Mouse (Mus musculus) CH12.LX (cell line): ENCODE data around the gene Hsd3b7. TPM values are rescaled to one million over a fixed set of nuclear protein-coding genes. Genes with fewer than 3 reads are reported as not detected.

ENCODE experiments used
- DNase-seq: peaks from one replicate; pipeline ENCODE4 v3.0.0-alpha.2; 2013; ENCODE audit errors: extremely low read depth
- H3K27ac ChIP-seq: 2 replicates; pipeline ENCODE4 v1.5.1; 2012; ENCODE audit warnings: low read depth, mild to moderate bottlenecking, control low read depth, moderate library complexity; ENCODE audit not compliant: insufficient read depth
- H3K27me3 ChIP-seq: replicated peaks from 2 replicates; pipeline ENCODE3; 2012; ENCODE audit warnings: inconsistent platforms
- H3K36me3 ChIP-seq, 2 experiments: replicated peaks in 1 of 2; 2 replicates each; pipeline versions ENCODE3 to v1.6.1; 2012; ENCODE audit warnings: inconsistent platforms in 1 of 2, low read length in 1 of 2, mild to moderate bottlenecking in 1 of 2, mixed read lengths in 1 of 2, moderate library complexity in 1 of 2; ENCODE audit not compliant: control insufficient read depth in 1 of 2, insufficient read depth in 1 of 2
- H3K4me1 ChIP-seq, 2 experiments: 2 replicates each; pipeline ENCODE4 v1.6.1; 2012; ENCODE audit warnings: inconsistent platforms in 1 of 2, moderate library complexity in 1 of 2; ENCODE audit not compliant: insufficient read depth in 2 of 2, control insufficient read depth in 1 of 2
- H3K4me2 ChIP-seq: 2 replicates; pipeline ENCODE4 v1.6.1; 2012; ENCODE audit warnings: low read depth, mild to moderate bottlenecking, control low read depth; ENCODE audit not compliant: poor library complexity, insufficient read depth, severe bottlenecking
- H3K4me3 ChIP-seq, 3 experiments: fragments of 150-350 bp in 1 of 3; sonication (generic) in 1 of 3; replicated peaks in 1 of 3; 2 replicates each; pipeline versions ENCODE3 to v1.5.1; 2011 to 2012; ENCODE audit warnings: low read depth in 2 of 3, low read length in 2 of 3, mild to moderate bottlenecking in 2 of 3, moderate library complexity in 2 of 3, control low read depth in 1 of 3, improper control_type of control experiment in 1 of 3, inconsistent platforms in 1 of 3, mixed read lengths in 1 of 3; ENCODE audit not compliant: poor library complexity in 1 of 3
- H3K79me2 ChIP-seq: replicated peaks from 2 replicates; pipeline ENCODE4 v1.6.1; 2012; ENCODE audit warnings: mild to moderate bottlenecking, moderate library complexity; ENCODE audit not compliant: control insufficient read depth, poor library complexity, insufficient read depth, severe bottlenecking; ENCODE audit errors: extremely low read depth
- H3K9ac ChIP-seq: 2 replicates; pipeline ENCODE4 v1.6.1; 2012; ENCODE audit warnings: low read depth, mild to moderate bottlenecking, control low read depth, moderate library complexity; ENCODE audit not compliant: insufficient read depth
- H3K9me3 ChIP-seq: replicated peaks from 2 replicates; pipeline ENCODE3; 2012; ENCODE audit warnings: low read length, inconsistent platforms, mixed read lengths
- CHD1 ChIP-seq: IDR thresholded peaks from 2 replicates; pipeline ENCODE4 v1.6.1; 2012; ENCODE audit warnings: low read depth, low read length, improper control_type of control experiment, inconsistent platforms
- CHD2 ChIP-seq: IDR thresholded peaks from 2 replicates; pipeline ENCODE4 v1.6.1; 2011; ENCODE audit warnings: low read length, improper control_type of control experiment
- CTCF ChIP-seq, 2 experiments: IDR thresholded peaks in 1 of 2; conservative IDR thresholded peaks in 1 of 2; 2 replicates each; pipeline ENCODE4 v1.5.1; 2011 to 2012; ENCODE audit warnings: low read depth in 2 of 2, low read length in 2 of 2, improper control_type of control experiment in 1 of 2, inconsistent platforms in 1 of 2, mild to moderate bottlenecking in 1 of 2, moderate library complexity in 1 of 2
- E2F4 ChIP-seq: IDR thresholded peaks from 2 replicates; pipeline ENCODE4 v1.6.1; 2011; ENCODE audit warnings: low read depth, low read length, improper control_type of control experiment; ENCODE audit not compliant: insufficient replicate concordance
- ETS1 ChIP-seq: conservative IDR thresholded peaks from 2 replicates; pipeline ENCODE4 v1.6.1; 2012; ENCODE audit warnings: low read depth, mild to moderate bottlenecking, inconsistent platforms, low read length, improper control_type of control experiment, moderate library complexity
- GABPA ChIP-seq: IDR thresholded peaks from 2 replicates; pipeline ENCODE4 v1.6.1; 2012; ENCODE audit warnings: low read depth, low read length, improper control_type of control experiment, inconsistent platforms; ENCODE audit not compliant: insufficient replicate concordance
- JUN ChIP-seq: IDR thresholded peaks from 2 replicates; pipeline ENCODE4 v1.6.1; 2011; ENCODE audit warnings: low read depth, mild to moderate bottlenecking, low read length, improper control_type of control experiment, moderate library complexity; ENCODE audit not compliant: insufficient read depth
- MAZ ChIP-seq: IDR thresholded peaks from 2 replicates; pipeline ENCODE4 v1.6.1; 2012; ENCODE audit warnings: low read depth, mild to moderate bottlenecking, inconsistent platforms, low read length, improper control_type of control experiment, moderate library complexity
- POLR2AphosphoS2 ChIP-seq: IDR thresholded peaks from 2 replicates; pipeline ENCODE4 v1.6.1; 2011; ENCODE audit warnings: low read depth, low read length, improper control_type of control experiment
- RAD21 ChIP-seq: IDR thresholded peaks from 2 replicates; pipeline ENCODE4 v1.6.1; 2011; ENCODE audit warnings: low read depth, mild to moderate bottlenecking, low read length, improper control_type of control experiment, moderate library complexity
- TCF12 ChIP-seq: IDR thresholded peaks from 2 replicates; pipeline ENCODE4 v1.6.1; 2014; ENCODE audit warnings: low read depth, mild to moderate bottlenecking, inconsistent platforms, low read length, improper control_type of control experiment
- USF1 ChIP-seq: IDR thresholded peaks from 2 replicates; pipeline ENCODE4 v1.6.1; 2014; ENCODE audit warnings: low read depth, mild to moderate bottlenecking, inconsistent platforms, low read length, improper control_type of control experiment
- ZKSCAN1 ChIP-seq: IDR thresholded peaks from 2 replicates; pipeline ENCODE4 v1.6.1; 2012; ENCODE audit warnings: low read depth, inconsistent platforms, low read length, improper control_type of control experiment, borderline replicate concordance
- ZNF384 ChIP-seq: IDR thresholded peaks from 2 replicates; pipeline ENCODE4 v1.6.1; 2012; ENCODE audit warnings: low read depth, low read length, improper control_type of control experiment, inconsistent platforms
- dilution Hi-C: fragments of 300-500 bp; cut with MboI; formaldehyde crosslinking; loops from 2 replicates; pipeline ENCODE4 v1.14.3; 2020; ENCODE audit warnings: low sequenced_read_pairs; ENCODE audit not compliant: extremely low pct_unique_long_range_greater_than_20kb, extremely low pct_ligation_motif_present
- in situ Hi-C: fragments of 300-500 bp; cut with MboI; formaldehyde crosslinking; loops from 3 replicates; pipeline ENCODE4 v1.14.3; 2019; ENCODE audit warnings: low sequenced_read_pairs, low pct_ligation_motif_present, low pct_unique_long_range_greater_than_20kb, mixed read lengths
- polyA plus RNA-seq: library from polyadenylated mRNA; unstranded; fragments of >175 nt; gene quantifications from 2 replicates; pipeline ENCODE4 v1.2.1, GENCODE M21; 2012; ENCODE audit warnings: low read depth; ENCODE audit not compliant: insufficient read length
- total RNA-seq, 2 experiments: library from RNA; depleted of rRNA; stranded (reverse); fragments of 300-350 nt in 1 of 2; fragments of >200 nt in 1 of 2; gene quantifications; 2 replicates each; pipeline ENCODE4 v1.2.3; 2012 to 2014

Gene Hsd3b7
- total and polyA plus RNA-seq, 3 experiments, result 0.99 to 6.8 (median 4.2) TPM

DNA sequence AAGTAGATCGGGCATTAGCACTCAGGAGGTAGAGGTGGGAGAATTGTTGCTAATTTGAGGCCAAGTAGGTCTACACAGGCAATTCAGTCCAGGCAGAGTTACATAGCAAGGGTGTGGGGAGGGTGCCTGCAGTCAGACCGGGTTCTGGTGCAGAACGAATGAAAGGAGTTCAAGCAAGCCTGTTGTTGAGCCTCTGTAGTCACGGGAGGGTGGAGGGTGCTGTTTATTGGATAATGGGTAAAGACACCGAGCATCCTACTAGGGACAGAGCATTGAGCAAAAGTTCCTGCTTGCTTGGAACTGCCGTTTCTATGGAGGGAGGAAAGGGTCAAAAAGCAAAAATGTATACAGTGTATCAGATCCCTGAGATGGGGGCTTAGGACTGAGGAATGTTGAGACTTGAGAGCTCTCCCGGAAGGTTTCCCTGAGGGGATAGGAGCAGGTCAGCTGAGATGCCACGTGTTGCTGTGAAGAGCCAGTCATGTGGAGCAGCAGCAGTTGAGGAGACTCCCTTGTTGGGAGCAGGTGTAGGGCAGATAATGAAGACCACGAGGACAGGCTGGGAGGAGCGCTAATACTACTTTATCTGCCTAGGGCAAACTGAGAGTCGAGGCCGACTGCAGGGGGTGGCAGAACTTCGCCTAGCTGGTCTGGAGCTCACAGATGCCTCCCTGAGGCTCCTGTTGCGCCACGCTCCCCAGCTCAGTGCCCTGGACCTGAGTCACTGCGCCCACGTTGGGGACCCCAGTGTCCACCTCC, 33.4 kb upstream of the Hsd3b7 start:
- dilution Hi-C loops, result no loop called here
- no peak for DNase-seq
- H3K36me3 ChIP-seq, result peaks cover 31 to 55% of the 10 kb centered on the region in 2 experiments
- H3K4me2 ChIP-seq, result no peak overlapping the region
- H3K9ac ChIP-seq, result no peak overlapping the region
- peaks cover 14% of the 10 kb centered on the region for H3K79me2 ChIP-seq
- H3K4me1 ChIP-seq, result peaks cover 0 to 49% of the 10 kb centered on the region in 2 experiments; a peak in 3 of 4 replicates
- no peaks in the 10 kb centered on the region for H3K27me3 ChIP-seq
- no peaks in the 10 kb centered on the region for H3K9me3 ChIP-seq
- in situ Hi-C loops, result loop anchor here (25.0 kb wide), 1 partner anchor 405 kb away; no protein-coding TSS in a partner anchor
- no peak overlapping the region for H3K27ac ChIP-seq
- H3K4me3 ChIP-seq, result no peak overlapping the region
- TF ChIP-seq ZNF384, result no peak
- TF ChIP-seq JUN, result no peak
- TF ChIP-seq, all 38 proteins: peak for 0

GRCm38 (mm10) chr7:127767671-127768345, 32.6 kb upstream of the Hsd3b7 start:
- Histone ChIP-seq H3K27ac (no peak overlapping the region), H3K9me3 (no peaks in the 10 kb centered on the region), H3K27me3 (no peaks in the 10 kb centered on the region), H3K4me2 (no peak overlapping the region), H3K36me3 (peaks cover 27 to 49% of the 10 kb centered on the region in 2 experiments)
- DNase-seq, result no peak
- TF ChIP-seq CHD2 (no peak), CTCF (conservative IDR thresholded peaks at IDR 0.05 in 1 of 2, IDR thresholded peaks at IDR 0.05 in 1 of 2; ENCODE audit: low read depth in 2 of 2, low read length in 2 of 2) (no peak), TCF12 (no peak), CHD1 (no peak), RAD21 (no peak), POLR2AphosphoS2 (no peak), USF1 (no peak), MAZ (no peak), E2F4 (no peak), ETS1 (no peak), ZKSCAN1 (no peak), GABPA (no peak)
- TF ChIP-seq, all 38 proteins: peak for 0
- Histone ChIP-seq H3K9ac (no peak overlapping the region), H3K79me2 (peaks cover 14% of the 10 kb centered on the region), H3K4me1 (peaks cover 0 to 57% of the 10 kb centered on the region in 2 experiments; a peak in 3 of 4 replicates), H3K4me3 (no peak overlapping the region)
- in situ Hi-C loops, result loop anchor here (25.0 kb wide), 1 partner anchor 406 kb away; no protein-coding TSS in a partner anchor
- dilution Hi-C loops, result no loop called here
